Mouse (Mus musculus) adrenal gland, postnatal 10 days (tissue): Measurements from ENCODE around the gene Kcnk4. TPM values are rescaled to one million over a fixed set of nuclear protein-coding genes. Genes with fewer than 3 reads are reported as not detected.
A peak's percentile ranks its signal among the peaks of the same experiment; 100 is the strongest.

Source experiments
- DNase-seq: peaks from one replicate; pipeline ENCODE4 v3.0.0; 2021; ENCODE audit warnings: mixed read lengths
- total RNA-seq, 2 experiments: library from RNA; stranded (reverse); gene quantifications; 2 replicates each; pipeline ENCODE4 v1.2.3; 2021

Kcnk4 gene
- total RNA-seq, 2 experiments from 2014 or later = 0.30 to 0.73 TPM

DNA sequence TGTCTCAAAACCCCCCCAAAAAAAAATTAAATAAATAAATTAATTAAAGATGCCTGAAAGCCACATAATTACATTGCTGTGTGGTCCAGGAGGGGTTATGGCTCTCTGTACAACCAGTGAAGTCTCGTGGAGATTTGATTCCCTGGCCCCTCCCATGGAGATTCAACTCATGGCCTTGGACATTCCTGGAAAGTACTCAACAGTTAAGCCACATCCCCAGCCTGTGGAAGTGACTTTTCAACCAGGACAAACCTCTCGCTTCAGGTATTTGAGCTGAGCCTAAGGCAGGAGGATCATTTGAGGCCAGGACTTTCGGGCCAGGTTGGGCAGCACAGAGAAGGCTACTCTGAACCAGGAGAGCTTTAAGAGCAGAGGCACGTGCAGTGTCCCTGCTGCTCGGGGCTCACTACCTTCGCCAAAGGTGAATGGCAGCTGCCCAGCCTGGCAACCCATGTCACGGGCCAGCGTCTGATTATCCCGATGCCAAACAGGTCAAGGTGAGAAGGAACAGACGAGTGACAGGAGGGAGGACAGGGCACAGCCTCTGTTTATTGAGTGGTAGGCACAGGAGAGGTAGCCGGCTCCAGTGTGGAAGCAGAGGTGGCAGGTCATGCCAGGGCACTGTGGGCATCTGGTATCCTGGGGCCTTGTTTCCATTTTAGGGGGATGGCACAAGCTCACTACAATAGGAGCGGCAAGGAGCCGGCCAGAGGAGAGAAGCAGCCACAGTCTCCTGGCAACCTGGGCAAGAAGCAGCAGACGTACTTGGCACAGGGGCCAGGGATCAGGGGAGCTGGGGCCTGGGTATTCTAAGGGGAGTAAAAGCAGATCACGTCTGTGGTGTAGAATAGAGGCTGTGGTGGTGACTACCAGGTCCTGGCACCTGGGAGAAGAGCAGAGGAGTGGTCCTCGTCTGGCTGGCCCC is 3.5 kb upstream of the Kcnk4 start:
- DNase-seq = no peak

DNA sequence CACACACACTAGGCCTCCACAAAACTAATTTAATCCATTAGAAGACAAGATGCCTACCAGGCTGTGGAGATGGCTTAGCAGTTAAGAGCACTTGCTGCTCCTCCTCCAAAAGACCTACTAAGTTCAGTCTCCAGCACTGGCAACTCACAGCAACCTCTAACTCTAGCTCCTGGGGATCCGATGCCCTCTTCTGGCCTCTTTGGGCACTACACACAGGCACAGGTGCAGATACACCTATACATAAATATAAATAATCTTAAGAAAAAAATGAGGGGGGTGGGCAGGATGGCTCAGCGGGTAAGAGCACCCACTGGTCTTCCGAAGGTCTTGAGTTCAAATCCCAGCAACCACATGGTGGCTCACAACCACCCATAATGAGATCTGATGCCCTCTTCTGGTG is 2.0 kb upstream of the Kcnk4 start:
- no peak for DNase-seq

DNA sequence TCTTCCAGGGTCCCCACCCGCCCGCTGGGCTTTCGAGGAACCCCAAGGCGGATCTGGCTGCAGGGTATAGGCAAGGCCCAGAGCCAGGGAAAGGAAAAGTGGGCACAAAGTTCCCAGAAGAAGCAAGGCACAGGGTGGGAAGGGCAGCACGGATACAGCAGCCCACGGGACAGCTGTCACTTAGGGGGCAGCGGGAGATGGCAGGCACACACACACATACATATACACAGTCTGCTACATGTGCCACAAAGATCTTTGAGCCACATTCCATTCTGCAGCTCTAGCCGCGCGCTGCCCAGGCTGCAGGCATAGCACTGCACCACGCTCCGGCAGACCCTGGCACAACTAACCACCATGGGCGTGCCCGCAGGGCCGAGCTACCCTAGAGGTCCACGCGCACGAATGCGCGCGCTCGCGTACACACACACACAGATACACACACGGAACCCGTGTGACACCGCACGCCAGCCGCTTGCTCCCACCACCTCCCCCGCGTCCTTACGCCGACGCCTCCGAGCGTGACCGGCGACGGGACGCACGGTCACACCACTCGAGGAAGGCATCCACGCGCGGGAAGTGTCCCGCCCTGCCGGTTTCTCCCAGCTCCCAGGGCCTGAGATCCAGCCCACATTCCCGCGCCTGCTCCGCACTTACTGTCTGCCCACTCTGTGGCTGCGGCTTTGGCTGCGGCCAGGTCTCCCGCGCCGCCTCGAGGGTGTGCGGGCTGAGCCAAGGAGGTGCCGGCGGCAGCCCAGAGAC is 700 bp downstream of the Kcnk4 start:
- DNase-seq = no peak

DNA sequence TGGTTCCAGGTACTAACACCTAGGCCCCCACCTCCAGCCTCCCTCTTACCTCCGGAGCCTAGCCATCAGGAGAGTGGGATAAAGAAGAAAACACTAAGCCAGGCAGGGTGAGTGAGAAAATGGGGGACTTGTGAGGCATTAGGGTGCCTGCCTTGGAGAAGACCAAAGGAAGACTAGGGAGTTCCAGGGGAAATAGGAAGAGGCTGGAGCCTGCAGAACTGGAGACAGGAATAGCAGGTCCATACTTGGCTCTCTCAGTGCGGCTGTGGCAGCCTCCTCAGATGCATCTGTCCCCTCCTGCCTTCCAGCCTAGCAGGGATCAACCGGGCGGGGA is 1.2 kb downstream of the Kcnk4 start:
- DNase-seq = no peak

DNA sequence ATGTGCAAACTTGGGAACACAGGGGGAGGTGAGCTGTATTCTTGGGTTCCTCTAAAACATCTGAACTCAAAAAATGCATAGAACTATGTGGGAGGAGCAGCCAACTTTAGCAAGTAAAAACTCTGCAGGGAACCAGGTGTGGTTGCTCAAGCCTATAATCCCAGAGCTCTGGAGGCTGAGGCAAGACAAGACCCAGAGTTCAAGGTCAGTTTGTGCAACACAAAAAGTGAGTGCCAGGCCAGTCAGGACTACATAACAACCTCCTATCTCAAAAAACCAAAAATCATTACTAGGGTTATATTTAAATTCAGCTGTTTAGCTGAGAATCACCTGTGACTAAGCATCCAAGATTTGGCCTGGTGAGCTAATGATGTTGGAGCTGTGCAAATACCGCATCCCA is 2.3 kb downstream of the Kcnk4 start:
- no peak for DNase-seq

DNA sequence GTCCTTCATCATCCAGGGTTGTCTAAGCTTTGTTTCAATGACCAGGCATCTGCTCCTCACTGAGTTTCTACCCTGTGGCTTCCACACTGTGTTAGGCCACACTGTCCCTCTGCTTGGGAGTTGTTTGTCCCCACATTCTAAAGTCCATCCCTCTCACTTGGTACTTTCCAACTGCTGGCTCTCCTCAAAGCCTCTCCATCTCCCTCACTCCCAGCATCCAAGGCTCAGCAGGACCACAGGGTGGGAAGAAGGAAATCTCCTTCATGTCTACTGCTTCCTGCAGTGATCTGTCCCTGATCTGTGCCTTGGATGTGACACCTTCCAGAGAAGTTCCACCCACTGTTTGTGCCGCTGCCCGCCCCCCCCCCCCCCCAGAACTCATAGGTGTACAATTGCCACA is 3.3 kb downstream of the Kcnk4 start:
- DNase-seq = no peak

DNA sequence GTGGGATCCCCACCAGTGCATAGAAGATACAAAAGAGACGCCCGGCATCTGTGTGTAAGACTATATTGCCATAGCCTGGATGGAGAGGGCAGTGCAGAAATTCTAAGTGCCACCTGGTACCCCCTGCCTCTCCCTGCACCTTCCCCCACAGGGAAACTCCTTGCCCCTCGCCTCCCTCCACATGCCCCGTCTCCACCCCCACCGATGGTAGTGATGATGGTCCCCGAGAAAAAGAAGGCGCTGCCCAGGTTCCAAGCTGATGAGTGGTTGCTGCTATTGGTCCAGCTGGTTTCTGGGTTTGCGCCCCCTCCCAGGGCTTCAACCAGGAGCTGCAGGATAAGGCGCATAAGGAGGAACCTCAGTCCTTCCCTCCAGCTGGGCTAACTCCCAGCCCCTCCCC is 6.2 kb downstream of the Kcnk4 start:
- DNase-seq = no peak

DNA sequence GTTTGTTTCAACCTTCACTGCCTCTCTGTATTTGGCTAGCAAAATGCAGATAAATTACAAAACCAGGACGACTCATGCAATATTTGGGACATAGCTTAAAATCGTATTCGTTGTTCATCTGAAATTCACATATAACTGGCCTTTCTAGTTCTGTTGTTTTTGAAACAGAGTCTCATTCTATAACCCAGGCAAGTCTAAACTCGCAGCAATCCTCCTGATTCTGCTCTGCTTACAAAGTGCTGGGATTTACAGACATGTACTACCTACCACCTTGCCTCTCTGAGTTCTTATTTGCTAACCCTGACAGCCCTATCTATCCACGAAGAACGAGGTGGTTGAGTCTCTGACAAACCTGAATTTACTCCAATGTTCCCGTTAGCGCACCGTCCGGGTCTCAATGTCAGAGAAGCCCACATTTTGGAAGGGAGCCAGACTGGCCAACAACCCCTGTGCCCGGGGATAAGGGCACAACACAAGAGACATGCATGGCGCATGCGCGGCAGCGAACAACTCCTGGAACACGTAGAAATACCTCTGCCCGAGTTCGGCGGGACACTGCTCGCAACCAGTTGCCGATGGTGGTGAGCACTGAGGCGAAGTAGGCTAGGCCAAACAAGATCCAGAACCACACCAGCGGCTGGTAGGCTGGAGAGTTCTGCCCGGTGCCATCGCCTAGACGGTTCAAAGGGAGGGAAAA is 7.6 kb downstream of the Kcnk4 start:
- peak; percentile 64 for DNase-seq

DNA sequence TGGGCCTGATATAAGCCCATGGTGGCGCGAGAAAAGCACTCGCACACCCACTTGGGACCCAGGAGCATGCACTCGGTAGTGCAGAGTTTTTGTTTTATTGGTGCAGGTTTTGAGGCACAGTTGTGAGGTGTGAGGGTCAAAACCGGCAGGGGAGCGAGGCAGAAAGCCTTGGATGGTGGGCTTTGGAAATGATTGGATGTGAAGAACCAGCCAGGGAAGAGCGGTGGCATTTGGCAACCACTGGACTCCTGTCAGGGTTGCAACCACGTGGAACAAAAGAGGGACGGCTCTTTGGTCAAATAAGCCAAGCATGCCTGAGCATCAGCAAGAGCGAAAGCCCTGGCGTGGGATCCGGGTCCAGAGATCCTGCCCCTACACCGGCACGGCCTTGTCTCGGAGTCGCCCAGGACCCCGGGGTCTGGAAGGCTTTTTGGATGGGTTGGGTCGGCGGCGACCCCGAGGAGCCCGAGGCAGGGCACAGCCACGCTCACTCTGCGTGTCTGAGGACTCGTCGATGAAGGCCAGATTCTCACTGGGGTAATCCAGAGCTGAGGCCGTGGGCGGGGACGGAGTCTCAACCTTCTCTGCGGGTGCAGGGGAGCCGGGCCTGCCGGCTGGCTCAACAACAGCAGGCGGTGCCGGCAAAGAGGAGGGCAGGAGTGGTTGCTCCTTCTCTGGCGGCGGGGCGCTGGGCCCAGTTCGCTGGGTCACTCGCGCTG is 8.5 kb downstream of the Kcnk4 start:
- no peak for DNase-seq

DNA sequence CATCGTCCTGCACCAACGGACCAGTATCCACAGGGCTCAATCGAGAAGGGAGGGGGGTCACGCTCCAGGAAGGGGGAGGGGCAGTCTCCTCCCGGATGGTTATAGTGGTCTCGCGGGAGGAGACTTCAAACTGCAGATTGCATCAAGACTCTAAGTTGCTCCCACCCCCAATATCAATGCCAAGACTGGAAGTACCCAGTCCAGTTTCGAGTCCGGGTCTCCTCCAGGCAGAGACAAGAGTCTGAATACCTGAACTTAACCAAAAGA is 9.1 kb downstream of the Kcnk4 start, which contains the start of gene Catsperz:
Catsperz (minus strand) TSS at position 74 of the 267 bp plus-strand sequence.
- no peak for DNase-seq

DNA sequence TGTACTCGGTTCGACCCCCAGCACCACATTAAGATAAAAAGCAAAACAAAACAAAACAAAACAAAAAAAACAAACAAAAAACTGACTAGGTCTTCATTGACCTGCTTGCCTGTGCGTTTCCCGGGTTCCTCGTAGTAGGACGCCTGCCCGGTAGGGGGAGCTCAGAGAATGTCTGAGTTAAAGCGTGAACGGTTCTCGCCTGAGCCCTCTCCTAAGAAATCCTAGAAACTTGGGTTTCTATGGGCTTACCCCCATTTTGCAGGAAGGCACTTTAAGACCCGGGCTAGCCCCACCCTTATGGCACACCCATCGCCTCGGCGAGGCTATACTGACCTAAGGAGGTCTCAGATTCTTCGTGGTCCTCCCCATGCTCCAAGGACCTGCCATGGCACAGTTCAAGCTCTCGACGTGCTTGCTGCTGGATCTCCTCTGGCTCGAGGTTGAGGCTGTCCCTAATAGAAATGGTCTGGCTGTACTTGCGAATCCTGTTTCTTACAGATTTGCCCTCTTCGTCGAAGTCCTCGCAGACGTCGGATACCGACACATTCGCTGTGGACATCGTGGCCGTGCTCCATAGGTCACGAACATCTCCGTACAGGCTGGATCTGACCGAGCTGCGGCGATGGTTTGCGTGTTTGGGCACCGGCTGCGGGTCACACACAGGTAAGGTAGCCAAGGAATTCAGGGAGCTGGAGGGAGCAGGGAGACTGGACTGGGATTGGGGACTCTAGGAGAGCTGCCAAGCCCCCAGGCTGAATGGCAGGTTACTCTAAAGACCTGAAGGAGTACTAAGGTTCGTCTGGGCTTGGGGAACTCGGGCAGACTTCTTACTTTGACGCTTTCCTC is 9.6 kb downstream of the Kcnk4 start:
- peak; percentile 94 for DNase-seq

DNA sequence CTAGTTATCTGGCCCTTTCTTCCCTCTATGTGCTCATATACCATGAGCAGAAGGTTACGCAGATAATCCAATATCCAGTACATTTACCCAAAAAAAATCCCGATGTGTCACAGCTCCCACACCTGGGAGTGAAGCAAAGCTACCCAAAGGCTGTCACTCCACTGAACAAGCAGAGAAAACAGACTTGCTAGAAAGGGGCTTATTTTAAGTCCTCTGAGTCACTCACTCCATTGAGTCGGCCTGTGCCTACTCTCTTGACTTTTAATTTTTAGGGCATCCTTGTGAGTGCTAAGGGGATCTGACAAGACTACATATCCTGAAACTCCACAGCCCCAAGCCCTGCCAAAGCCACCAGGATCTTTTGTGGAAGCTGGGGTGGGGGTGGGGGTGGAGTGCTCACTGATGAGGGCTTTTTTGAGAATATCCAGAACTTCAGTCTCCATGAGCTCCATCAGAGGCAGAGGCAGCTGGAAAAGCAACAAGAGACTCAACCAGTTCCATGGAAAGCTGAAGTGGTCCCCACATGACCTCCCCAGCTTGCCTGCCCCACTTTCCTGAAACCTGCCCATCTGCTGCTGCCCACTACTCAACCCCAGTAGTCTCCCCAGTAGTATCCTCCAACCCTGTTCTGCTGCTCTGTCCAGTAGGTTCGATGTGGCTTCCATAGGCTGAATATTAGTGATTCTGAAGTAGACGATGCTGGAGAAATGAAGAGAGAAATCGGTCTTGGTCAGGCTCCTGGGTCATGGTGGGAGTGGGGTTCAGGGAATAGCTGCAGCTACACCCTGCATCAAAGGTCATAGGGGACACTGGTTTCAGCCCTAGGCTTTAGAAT is 11.2 kb downstream of the Kcnk4 start:
- no peak for DNase-seq

DNA sequence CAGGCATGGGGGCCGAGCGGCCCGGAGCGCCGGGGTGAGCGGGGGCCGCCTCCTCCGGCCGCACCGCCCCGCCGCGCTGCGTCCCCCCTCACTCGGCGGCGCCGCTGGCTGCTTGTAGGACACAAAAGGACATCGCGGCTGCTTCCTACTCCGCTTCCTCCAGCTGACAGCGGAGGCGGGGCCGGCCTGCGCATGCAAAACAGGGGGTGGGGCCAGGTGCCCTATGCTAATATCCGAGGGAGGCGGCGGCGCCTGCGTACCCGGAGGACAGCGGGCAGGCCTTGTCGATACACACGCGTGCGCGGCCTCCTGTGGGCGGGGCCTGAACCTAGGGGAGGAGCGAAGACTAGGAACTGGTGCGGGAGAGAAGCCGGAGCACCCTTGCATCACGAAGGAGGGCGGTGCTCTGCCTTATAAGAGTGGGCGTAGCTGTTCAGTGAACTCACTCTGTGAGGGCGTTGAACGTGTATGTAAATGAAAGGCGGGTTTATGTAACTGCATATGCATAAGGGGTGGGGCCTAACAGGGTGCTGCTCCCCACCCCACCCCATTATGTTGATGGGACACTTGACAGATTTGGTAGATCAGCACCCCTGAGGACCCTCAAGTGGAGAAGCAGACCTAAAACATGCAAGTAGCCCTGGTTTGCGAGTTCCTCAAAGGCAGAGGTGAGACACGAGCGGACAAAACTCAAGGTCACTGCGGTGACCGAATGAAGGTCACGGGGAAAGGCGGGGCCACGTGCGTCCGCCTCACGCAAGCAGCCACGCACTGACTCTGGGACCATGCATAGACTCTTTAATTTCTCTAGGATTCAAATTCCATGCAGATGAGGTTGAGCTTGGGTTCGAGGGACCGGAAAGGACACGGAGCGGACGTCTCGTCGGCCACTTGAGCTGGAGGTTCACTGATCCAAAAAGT is 12.4 kb downstream of the Kcnk4 start, which contains the start of gene Esrra:
Esrra (minus strand) TSS at position 167 of the 921 bp plus-strand sequence.
- DNase-seq = peak; percentile 100

DNA sequence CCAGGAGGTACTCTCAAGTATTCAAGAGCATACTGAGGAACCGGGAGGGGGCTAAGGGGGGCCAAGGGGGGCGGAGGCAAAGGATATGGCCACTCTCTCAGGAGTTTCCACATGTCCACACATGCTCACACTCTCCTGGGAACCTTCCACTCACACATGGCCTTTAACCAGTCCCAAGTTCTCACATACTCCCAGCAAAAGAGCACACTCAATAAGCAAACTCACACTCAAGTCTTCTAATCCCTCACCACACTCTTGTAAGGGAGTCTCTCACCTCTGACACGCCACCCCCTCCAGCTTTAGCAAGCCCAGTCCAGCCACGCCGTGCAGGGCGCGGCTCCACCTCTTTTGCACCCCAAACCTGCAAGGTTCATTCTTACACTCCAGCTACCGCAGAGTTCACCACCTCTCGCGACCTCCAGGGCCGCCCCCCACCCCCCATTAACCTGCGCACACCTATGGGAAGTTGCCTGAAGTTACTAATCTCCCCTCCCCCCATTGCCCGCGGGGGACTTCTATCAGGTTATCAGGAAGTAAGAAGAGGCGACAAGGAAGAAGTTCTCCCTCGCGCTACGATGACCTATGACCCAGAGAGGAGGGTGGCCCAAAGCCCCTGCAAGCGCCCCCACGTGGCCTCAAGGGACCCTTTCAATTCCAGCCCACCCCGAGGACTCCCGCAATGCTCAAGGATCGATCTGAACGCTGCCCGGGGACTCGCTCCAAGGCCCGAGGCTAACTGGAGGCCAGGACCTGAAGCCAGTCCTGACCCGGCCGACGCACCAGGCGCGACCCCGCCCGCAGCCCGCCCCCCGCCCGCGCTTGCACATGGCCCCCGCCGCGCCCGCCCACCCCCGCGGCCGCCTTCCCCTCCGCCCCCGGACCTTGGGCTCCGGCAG is 13.3 kb downstream of the Kcnk4 start:
- DNase-seq = no peak

DNA sequence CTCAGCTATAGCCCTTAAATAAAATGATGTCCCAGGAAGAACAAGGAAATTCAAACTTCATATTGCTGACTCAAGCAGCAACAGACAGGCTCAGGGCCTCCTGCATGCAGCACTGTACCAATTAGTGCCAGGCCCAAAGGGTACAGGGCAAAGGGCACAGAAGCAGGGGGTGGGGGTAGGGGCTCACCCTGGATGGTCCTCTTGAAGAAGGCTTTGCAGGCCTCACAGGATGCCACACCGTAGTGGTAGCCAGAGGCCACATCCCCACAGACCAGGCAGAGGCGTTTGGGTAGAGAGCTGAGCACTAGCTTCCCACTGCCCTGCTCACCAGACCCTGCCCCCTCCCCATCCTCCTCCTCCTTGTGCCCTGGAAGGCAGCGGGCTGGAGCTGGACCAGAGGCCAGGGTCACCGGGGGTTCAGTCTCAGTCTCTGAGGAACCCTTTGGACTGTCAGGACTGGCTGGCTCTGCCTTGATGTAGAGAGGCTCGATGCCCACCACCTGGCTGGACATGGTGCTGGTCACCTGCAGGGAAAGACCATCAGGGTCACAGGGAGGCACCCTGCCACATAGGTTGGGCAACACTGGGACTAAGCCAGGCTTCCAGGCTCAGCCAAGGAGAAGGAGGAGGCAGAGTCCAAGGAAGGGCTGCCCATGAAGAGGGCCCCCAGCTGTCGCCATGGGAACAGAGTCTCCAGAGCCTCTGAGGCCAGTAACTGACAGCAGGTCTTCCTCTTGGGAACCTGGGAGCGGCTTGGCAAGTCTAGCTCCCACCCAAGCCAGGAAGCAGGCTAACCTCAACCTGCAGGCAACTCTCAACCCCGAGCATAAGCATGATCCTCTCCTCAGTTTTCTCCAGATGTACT is 14.2 kb downstream of the Kcnk4 start:
- peak; percentile 85 for DNase-seq

DNA sequence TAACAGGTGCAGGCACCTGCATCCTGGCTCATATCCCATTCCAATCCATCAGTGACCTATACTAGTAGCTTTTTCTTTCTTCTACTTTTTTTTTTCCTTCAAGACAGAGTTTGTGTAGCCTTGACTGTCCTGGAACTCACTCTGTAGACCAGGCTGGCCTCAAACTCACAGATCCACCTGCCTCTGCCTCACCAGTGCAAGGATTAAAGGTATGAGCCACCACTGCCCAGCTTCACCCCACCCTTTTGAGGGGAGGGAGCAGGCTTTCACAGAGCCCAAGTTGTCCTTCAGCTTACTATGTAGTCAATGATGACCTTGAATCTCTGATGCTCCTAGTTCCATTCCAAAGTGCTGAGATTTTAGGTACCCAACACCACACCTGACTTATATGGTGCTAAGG is 14.9 kb downstream of the Kcnk4 start:
- DNase-seq = no peak

DNA sequence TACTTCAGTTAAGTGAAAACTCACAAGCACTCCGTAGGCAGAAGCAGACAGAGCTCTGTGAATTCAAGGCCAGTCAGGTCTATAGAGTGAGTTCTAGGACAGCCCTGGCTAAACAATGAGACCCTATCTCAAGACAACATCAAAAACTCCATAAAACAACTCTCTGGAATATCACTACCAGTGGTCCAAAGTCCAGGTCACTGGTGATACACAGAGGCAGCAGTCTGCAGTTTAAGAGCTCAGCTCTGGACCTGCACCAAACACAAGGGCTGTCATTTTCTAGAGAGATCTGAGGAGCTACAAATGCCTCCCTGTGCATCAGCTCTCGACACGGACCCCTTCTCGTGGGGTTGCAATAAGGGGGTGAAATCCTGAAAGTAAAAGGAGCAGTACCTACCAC is 16.0 kb downstream of the Kcnk4 start:
- DNase-seq = no peak
